Mouse (Mus musculus): Measurements from ENCODE around the gene Ror1. TPM values are rescaled to one million over a fixed set of nuclear protein-coding genes. Genes with fewer than 3 reads are reported as not detected.

The Ror1 gene
- polyA plus RNA-seq, 1 experiment from 2014 or later, result 4.0 TPM

DNA sequence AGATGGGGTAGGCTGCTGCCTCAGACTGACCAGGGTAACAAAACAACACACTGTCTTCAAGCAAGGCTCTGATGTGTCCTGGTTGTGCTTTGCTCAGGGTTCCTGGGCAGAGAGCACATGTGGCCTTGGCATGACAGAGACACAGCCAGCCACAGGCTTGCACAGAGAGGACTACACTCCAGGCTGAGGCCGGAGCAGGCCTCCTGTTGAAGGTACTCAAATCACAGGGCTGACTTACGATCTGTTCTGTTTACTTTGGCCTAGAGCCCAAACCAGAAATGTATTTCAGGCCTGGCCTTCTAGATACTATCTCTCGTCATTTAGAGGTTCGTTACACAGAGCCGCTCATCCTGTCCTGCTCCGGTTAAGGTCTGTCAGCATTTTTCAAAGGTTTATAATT lies 226.2 kb downstream of the Ror1 start:
- no peak overlapping the region for H3K4me2 ChIP-seq (ENCODE audit: low read depth, low read length)

DNA sequence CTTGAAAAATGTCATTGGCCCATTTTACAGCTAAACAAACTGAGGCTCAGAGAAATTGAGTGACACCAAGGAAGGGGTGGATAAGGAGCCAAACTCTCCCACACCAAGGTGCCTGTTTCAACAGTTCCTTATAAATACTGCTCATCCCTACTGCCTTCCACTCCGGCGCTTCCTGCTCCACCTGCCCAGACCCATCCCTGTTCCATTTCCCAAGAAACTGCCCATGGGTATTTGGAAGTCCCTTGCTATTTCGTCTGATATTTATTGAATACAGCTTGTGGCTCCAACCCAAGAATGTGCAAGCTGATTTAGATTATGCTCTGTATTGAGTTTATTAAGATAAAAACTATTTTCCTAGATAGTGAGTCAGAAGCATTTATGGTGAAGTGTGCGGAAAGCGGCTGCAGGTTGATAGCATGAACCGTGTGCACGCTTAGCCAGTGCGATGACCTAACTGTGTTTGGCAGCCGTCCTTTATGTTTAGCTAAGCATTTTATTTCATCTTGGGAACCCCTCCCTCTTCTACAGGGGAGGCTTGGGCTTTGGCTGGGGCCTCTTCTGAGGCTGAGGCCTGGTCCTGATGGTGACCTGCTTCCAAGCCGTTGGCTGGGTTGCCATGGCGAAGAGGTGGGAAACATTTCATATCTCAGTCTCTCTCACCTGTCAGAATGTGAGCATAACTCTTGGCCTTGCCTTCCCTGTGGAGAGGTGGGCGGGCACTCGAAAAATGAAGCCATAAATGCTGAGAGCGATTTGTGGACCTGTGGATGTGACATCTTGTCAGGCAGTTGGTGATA lies 229.3 kb downstream of the Ror1 start:
- Histone ChIP-seq H3K4me2 (ENCODE audit: low read depth, low read length) (no peak overlapping the region), H3K4me3 (ENCODE audit: low read length) (no peak overlapping the region), H3K27me3 (replicated peaks; ENCODE audit: control insufficient read depth, insufficient read depth, low read length) (no peaks in the 10 kb centered on the region), H3K36me3 (ENCODE audit: control insufficient read depth, insufficient read depth, low read length) (no peaks in the 10 kb centered on the region), H3K27ac (ENCODE audit: low read length) (no peak overlapping the region), H3K9me3 (ENCODE audit: control insufficient read depth, low read length) (no peaks in the 10 kb centered on the region), H3K4me1 (ENCODE audit: control insufficient read depth, insufficient read depth, low read length) (peaks cover 8% of the 10 kb centered on the region; the same call in 1 of the 2 replicates), H3K9ac (ENCODE audit: low read depth, low read length) (no peak overlapping the region)
- 66% methylated on average over 14 of the region's 14 CpGs for WGBS
- peak; percentile 41; the same call in 1 of the 2 replicates for ATAC-seq

More for the DNA sequence above, 226.2 kb downstream of the Ror1 start:
- Histone ChIP-seq H3K9me3 (ENCODE audit: control insufficient read depth, low read length) (no peaks in the 10 kb centered on the region; the same call in 1 of the 2 replicates), H3K27ac (ENCODE audit: low read length) (peak overlapping the region; percentile 55), H3K9ac (ENCODE audit: low read depth, low read length) (no peak overlapping the region), H3K4me3 (ENCODE audit: low read length) (no peak overlapping the region), H3K36me3 (ENCODE audit: control insufficient read depth, insufficient read depth, low read length) (no peaks in the 10 kb centered on the region), H3K4me1 (ENCODE audit: control insufficient read depth, insufficient read depth, low read length) (peaks cover 8% of the 10 kb centered on the region; the same call in 1 of the 2 replicates), H3K27me3 (replicated peaks; ENCODE audit: control insufficient read depth, insufficient read depth, low read length) (no peaks in the 10 kb centered on the region)
- 19% methylated on average over 6 of the region's 6 CpGs for WGBS
- ATAC-seq, result peak; percentile 74

DNA sequence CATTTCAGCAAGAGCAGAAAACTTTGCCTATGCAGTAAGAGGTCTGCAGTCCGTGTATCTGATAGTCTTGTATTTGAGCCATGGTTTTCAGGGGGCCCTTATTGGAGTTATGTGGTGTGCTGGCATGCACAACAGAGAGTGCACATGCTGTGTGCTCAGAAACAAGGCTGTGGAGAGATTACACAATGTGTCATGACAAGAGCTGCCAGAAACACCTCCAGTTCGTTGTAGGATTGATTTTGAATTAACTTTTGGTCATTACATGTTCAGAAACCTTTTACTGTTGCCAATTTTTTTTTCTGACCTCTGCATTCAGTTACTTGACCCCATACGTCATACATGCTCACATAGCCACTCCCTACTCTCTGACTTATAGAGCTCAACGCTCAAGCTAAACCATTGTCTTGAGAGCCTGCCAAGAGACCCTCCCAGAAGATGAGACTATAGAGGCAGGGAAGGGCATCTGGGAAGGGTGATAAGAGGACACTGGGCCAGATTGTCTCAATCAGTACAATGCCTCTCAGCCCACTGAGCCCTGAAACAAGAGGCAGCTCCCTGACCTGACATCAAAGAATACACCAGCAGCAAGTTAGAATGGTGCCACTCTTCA lies 232.9 kb downstream of the Ror1 start:
- ATAC-seq, result no peak
- WGBS, result 55% methylated on average over 4 of the region's 4 CpGs
- no peaks in the 10 kb centered on the region for H3K9me3 ChIP-seq (ENCODE audit: control insufficient read depth, low read length)

DNA sequence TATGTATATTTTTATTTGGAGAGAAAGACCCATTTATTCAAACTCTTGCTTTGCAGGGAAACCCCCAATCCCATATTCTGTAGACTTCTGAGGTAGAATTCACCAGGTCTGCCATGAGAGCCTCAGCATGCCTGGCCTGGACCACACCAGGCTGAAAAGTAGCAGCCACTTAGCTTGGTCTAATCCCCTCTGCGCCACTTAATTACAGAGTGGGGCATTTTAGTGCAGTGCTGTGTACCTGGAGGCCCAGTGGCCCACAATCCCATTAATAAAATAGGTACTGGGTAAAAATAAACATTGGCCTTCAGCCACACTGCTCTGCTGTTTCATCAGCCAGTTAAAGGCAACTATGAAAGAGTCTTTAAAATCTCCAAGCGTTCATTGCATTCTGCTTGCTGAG lies 239.6 kb downstream of the Ror1 start:
- Histone ChIP-seq H3K4me3 (ENCODE audit: low read length) (no peak overlapping the region), H3K9ac (ENCODE audit: low read depth, low read length) (no peak overlapping the region), H3K36me3 (ENCODE audit: control insufficient read depth, insufficient read depth, low read length) (no peaks in the 10 kb centered on the region), H3K9me3 (ENCODE audit: control insufficient read depth, low read length) (no peaks in the 10 kb centered on the region), H3K27me3 (replicated peaks; ENCODE audit: control insufficient read depth, insufficient read depth, low read length) (no peaks in the 10 kb centered on the region), H3K4me2 (ENCODE audit: low read depth, low read length) (no peak overlapping the region), H3K27ac (ENCODE audit: low read length) (no peak overlapping the region), H3K4me1 (ENCODE audit: control insufficient read depth, insufficient read depth, low read length) (no peaks in the 10 kb centered on the region)
- 60% methylated on average over 2 of the region's 2 CpGs for WGBS
- ATAC-seq, result no peak

More for the DNA sequence above, 232.9 kb downstream of the Ror1 start:
- H3K4me3 ChIP-seq (ENCODE audit: low read length), result no peak overlapping the region
- no peaks in the 10 kb centered on the region for H3K36me3 ChIP-seq (ENCODE audit: control insufficient read depth, insufficient read depth, low read length)
- no peak overlapping the region for H3K9ac ChIP-seq (ENCODE audit: low read depth, low read length)
- no peak overlapping the region for H3K27ac ChIP-seq (ENCODE audit: low read length)
- H3K27me3 ChIP-seq (replicated peaks; ENCODE audit: control insufficient read depth, insufficient read depth, low read length), result no peaks in the 10 kb centered on the region
- no peaks in the 10 kb centered on the region for H3K4me1 ChIP-seq (ENCODE audit: control insufficient read depth, insufficient read depth, low read length)
- no peak overlapping the region for H3K4me2 ChIP-seq (ENCODE audit: low read depth, low read length)

DNA sequence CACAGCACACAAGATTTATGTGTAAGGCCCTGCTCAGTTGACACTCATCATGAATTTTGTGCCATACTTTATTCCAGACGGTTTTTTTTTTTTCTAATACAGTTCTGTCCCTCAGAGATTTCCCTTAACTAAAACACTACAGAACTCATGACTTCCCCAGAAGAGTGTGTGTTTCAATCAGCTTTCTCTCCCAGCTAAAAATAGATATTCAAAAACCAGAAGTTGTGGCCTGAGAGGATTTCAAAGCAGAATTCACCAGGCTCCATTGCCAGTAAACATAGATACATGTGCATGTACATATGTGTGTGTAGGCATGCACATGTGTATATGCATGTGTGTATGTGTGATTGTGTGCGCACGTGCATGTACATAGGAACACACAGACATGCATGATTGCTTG lies 252.2 kb downstream of the Ror1 start:
- H3K27me3 ChIP-seq (replicated peaks; ENCODE audit: control insufficient read depth, insufficient read depth, low read length), result no peaks in the 10 kb centered on the region
- no peaks in the 10 kb centered on the region for H3K4me1 ChIP-seq (ENCODE audit: control insufficient read depth, insufficient read depth, low read length)
- no peaks in the 10 kb centered on the region for H3K9me3 ChIP-seq (ENCODE audit: control insufficient read depth, low read length)
- no peak overlapping the region for H3K4me3 ChIP-seq (ENCODE audit: low read length)
- H3K27ac ChIP-seq (ENCODE audit: low read length), result no peak overlapping the region
- no peak overlapping the region for H3K9ac ChIP-seq (ENCODE audit: low read depth, low read length)
- H3K4me2 ChIP-seq (ENCODE audit: low read depth, low read length), result no peak overlapping the region
- no peak for ATAC-seq
- no peaks in the 10 kb centered on the region for H3K36me3 ChIP-seq (ENCODE audit: control insufficient read depth, insufficient read depth, low read length)
- WGBS, result 81% methylated on average over 3 of the region's 3 CpGs

DNA sequence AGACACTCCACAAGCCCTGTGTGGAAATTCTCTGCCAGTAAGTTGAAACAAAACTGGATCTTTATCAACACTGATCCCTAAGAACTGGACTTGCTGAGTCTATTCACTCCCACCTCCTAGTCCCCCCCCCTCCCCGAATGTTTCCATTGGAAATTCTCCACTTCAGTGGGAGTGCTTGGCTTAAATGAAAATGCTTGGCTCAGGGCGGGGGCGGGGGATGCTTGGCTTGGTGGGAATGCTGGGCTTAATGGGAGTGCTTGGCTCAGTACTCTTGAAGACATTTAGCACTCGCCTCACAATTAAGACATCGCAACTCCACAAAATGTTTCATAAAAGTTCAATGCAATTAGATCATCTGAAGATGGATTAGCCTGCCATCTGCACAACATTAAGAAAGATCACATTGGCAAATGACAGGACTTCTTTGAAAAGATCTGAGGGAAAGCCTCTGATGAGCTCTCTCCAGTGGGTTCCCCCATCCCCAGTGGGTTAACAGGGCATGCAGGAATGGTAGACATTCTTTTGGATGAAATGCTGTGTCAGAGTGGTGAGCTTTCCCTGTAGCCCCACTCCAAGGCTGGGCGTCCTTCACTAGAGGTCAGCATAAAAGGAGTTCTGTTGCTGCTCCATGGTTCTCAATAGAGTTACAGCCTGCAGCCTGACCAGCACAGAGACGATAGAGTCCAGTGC lies 254.7 kb downstream of the Ror1 start:
- H3K27me3 ChIP-seq (replicated peaks; ENCODE audit: control insufficient read depth, insufficient read depth, low read length), result no peaks in the 10 kb centered on the region
- ATAC-seq, result no peak
- no peak overlapping the region for H3K4me3 ChIP-seq (ENCODE audit: low read length)
- 87% methylated on average over 7 of the region's 7 CpGs for WGBS
- H3K9ac ChIP-seq (ENCODE audit: low read depth, low read length), result no peak overlapping the region
- H3K4me2 ChIP-seq (ENCODE audit: low read depth, low read length), result no peak overlapping the region
- no peaks in the 10 kb centered on the region for H3K9me3 ChIP-seq (ENCODE audit: control insufficient read depth, low read length)
- no peak overlapping the region for H3K27ac ChIP-seq (ENCODE audit: low read length)
- no peaks in the 10 kb centered on the region for H3K36me3 ChIP-seq (ENCODE audit: control insufficient read depth, insufficient read depth, low read length)
- no peaks in the 10 kb centered on the region for H3K4me1 ChIP-seq (ENCODE audit: control insufficient read depth, insufficient read depth, low read length)

DNA sequence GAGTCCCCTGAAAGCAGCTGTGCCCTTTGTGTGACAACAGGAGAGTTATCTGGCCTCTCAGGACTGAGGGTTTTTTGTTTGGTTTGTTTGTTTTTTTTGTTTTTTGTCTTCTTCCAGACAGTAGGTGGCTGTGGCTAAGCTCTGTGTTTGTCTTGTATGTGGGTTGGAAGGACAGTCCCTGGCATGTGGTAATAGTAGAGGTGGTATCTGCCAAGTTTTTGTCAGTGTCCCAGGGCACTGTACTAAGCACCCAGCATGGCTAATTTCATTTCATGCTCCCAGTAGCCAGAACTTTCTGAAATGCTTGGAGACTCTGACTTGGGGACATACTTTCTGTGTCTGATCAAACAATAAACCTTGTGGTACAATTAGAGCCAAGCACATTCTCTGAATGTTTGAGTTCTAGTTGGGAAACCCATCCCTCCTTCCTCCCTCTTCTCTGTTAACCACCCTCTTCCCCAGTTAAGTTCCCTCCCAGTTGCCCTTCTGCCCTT lies 256.3 kb downstream of the Ror1 start:
- Histone ChIP-seq H3K9me3 (ENCODE audit: control insufficient read depth, low read length) (no peaks in the 10 kb centered on the region), H3K27me3 (replicated peaks; ENCODE audit: control insufficient read depth, insufficient read depth, low read length) (no peaks in the 10 kb centered on the region), H3K4me3 (ENCODE audit: low read length) (no peak overlapping the region), H3K9ac (ENCODE audit: low read depth, low read length) (no peak overlapping the region), H3K4me1 (ENCODE audit: control insufficient read depth, insufficient read depth, low read length) (no peaks in the 10 kb centered on the region), H3K4me2 (ENCODE audit: low read depth, low read length) (no peak overlapping the region), H3K36me3 (ENCODE audit: control insufficient read depth, insufficient read depth, low read length) (no peaks in the 10 kb centered on the region), H3K27ac (ENCODE audit: low read length) (no peak overlapping the region)
- no peak for ATAC-seq

DNA sequence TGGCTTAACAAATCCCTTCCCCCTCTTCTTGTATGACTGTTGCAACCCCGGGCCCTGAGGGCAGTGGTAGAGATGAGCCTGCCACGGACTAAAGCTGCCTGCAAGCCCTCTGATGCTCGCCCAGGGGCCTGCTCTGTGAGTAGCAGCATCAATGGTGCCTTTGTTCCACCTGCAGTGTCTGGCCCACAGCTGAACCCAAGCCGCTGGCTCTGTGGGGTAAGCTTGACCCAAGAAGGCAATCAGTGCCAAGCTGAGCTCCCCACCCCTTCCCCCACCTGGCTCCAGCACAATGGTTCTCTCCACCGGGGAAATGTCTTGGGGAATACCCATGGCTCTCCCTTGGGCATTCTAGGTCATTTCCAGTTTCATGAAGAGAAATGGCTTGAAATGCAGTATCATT lies 260.0 kb downstream of the Ror1 start:
- Histone ChIP-seq H3K4me3 (ENCODE audit: low read length) (no peak overlapping the region), H3K4me1 (ENCODE audit: control insufficient read depth, insufficient read depth, low read length) (no peaks in the 10 kb centered on the region), H3K27ac (ENCODE audit: low read length) (no peak overlapping the region), H3K4me2 (ENCODE audit: low read depth, low read length) (no peak overlapping the region), H3K36me3 (ENCODE audit: control insufficient read depth, insufficient read depth, low read length) (no peaks in the 10 kb centered on the region), H3K9ac (ENCODE audit: low read depth, low read length) (no peak overlapping the region), H3K27me3 (replicated peaks; ENCODE audit: control insufficient read depth, insufficient read depth, low read length) (no peaks in the 10 kb centered on the region), H3K9me3 (ENCODE audit: control insufficient read depth, low read length) (no peaks in the 10 kb centered on the region)
- no peak for ATAC-seq
- WGBS, result 63% methylated on average over 5 of the region's 5 CpGs

DNA sequence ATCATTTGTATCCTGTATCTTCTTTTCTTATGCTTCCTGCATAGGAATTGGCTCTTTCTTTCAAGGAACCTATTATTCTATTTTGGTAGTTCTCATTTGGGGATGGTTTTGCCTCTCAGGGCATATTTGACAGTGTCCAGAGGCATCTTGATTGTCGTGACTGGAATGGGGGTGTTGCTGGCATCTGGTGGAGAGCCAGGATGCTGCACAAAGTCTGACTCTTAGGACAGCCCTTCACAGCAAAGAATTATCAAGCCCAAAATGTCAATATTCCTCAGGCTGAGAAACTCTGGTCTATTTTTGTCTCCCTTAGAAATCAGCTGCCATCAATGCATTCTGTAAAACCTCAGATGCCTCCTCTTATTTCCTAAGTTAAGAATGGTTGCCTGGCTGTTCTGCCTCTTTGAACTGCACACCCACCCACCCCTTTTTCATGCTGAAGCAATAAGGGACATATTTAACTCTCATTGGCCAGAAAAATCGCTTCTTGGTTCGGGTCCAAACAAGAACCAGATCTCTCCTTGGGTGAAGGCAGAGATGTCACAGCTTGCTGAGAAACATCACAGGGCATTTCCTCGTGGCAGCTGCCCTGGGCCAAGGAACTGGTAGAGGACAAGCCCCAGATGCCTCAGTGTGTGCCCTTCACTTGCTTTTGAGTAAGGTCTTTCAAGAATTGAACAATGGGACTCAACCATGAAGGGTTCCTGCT lies 262.4 kb downstream of the Ror1 start:
- no peaks in the 10 kb centered on the region for H3K4me1 ChIP-seq (ENCODE audit: control insufficient read depth, insufficient read depth, low read length)
- no peak overlapping the region for H3K27ac ChIP-seq (ENCODE audit: low read length)
- H3K27me3 ChIP-seq (replicated peaks; ENCODE audit: control insufficient read depth, insufficient read depth, low read length), result no peaks in the 10 kb centered on the region
- no peak overlapping the region for H3K9ac ChIP-seq (ENCODE audit: low read depth, low read length)
- no peak for ATAC-seq
- no peaks in the 10 kb centered on the region for H3K9me3 ChIP-seq (ENCODE audit: control insufficient read depth, low read length)
- H3K36me3 ChIP-seq (ENCODE audit: control insufficient read depth, insufficient read depth, low read length), result no peaks in the 10 kb centered on the region
- 64% methylated on average over 4 of the region's 4 CpGs for WGBS
- H3K4me3 ChIP-seq (ENCODE audit: low read length), result no peak overlapping the region
- H3K4me2 ChIP-seq (ENCODE audit: low read depth, low read length), result no peak overlapping the region

All from intestine, embryonic 16.5 days (tissue).